Mouse (Mus musculus): ENCODE measurements around the gene Fam71e2. TPM values are rescaled to one million over a fixed set of nuclear protein-coding genes. Genes with fewer than 3 reads are reported as not detected.
"Not testable (repeated sequence)": the region's sequence is repeated elsewhere in the genome, so short reads cannot be mapped to it uniquely, and the experiment has no call there.

The Fam71e2 gene
- polyA plus RNA-seq, 1 experiment from 2014 or later, result not detected

GRCm38 (mm10) chr7:4793248-4793647 is 22.1 kb upstream of the Fam71e2 start:
- under 1% methylated on average over 31 of the region's 31 CpGs for WGBS
- H3K27me3 ChIP-seq, H3K9me3 ChIP-seq: not testable (repeated sequence)
- ATAC-seq (ENCODE audit: borderline replicate concordance, extremely low read depth, low FRiP score, low TSS enrichment), result peak; percentile 1; the same call in 1 of the 2 replicates
- peaks cover 43% of the 10 kb centered on the region for H3K36me3 ChIP-seq
- H3K27ac ChIP-seq, result peak overlapping the region; percentile 97
- peaks cover 30% of the 10 kb centered on the region for H3K4me1 ChIP-seq
- H3K4me2 ChIP-seq, result peak overlapping the region; percentile 84
- peak overlapping the region; percentile 87 for H3K4me3 ChIP-seq
- H3K9ac ChIP-seq, result peak overlapping the region; percentile 95

GRCm38 (mm10) chr7:4792278-4793212 is 21.4 kb upstream of the Fam71e2 start, which contains the start of gene Rpl28:
TSS of gene Rpl28 (plus strand) at chr7:4792874.
- Histone ChIP-seq H3K4me1 (peaks cover 31% of the 10 kb centered on the region), H3K4me2 (peak within 1 kb of the TSS; percentile 84), H3K9ac (peak within 1 kb of the TSS; percentile 95), H3K9me3 (no peaks in the 10 kb centered on the region), H3K4me3 (peak within 1 kb of the TSS; percentile 87), H3K27me3 (0 out of 2 replicates have a peak, but pooled peaks cover 8% of the 10 kb centered on the region), H3K27ac (peak within 1 kb of the TSS; percentile 97), H3K36me3 (peaks cover 40% of the 10 kb centered on the region)
- WGBS, result under 1% methylated on average over 54 of the region's 54 CpGs
- peak; percentile 91 for ATAC-seq (ENCODE audit: borderline replicate concordance, extremely low read depth, low FRiP score, low TSS enrichment)

- Histone ChIP-seq H3K36me3 (peaks cover 10% of the 10 kb centered on the region), H3K27me3 (0 out of 2 replicates have a peak, but pooled peaks cover 8% of the 10 kb centered on the region), H3K4me2 (peak within 1 kb of the TSS; percentile 87), H3K27ac (peak within 1 kb of the TSS; percentile 93), H3K9ac (peak within 1 kb of the TSS; percentile 72), H3K9me3 (no peaks in the 10 kb centered on the region), H3K4me3 (peak within 1 kb of the TSS; percentile 62), H3K4me1 (peaks cover 24% of the 10 kb centered on the region)
- ATAC-seq (ENCODE audit: borderline replicate concordance, extremely low read depth, low FRiP score, low TSS enrichment), result peak; percentile 38; the same call in 1 of the 2 replicates
- WGBS, result 4% methylated on average over 40 of the region's 40 CpGs
Measured at GRCm38 (mm10) chr7:4789436-4789935, 18.4 kb upstream of the Fam71e2 start, which contains the start of gene Tmem238. TSS of gene Tmem238 (minus strand) at chr7:4789656.

- ATAC-seq (ENCODE audit: borderline replicate concordance, extremely low read depth, low FRiP score, low TSS enrichment), result peak; percentile 50; the same call in 1 of the 2 replicates
- 0 out of 2 replicates have a peak, but pooled peaks cover 8% of the 10 kb centered on the region for H3K27me3 ChIP-seq
- WGBS, result 2% methylated on average over 64 of the region's 64 CpGs
Measured at GRCm38 (mm10) chr7:4788499-4789435, 17.7 kb upstream of the Fam71e2 start.

GRCm38 (mm10) chr7:4783667-4784268 is 12.7 kb upstream of the Fam71e2 start:
- H3K36me3 ChIP-seq, result no peaks in the 10 kb centered on the region
- H3K4me2 ChIP-seq, result no peak overlapping the region
- WGBS, result 60% methylated on average over 14 of the region's 14 CpGs
- peaks cover 13% of the 10 kb centered on the region for H3K4me1 ChIP-seq
- H3K4me3 ChIP-seq, result no peak overlapping the region
- no peaks in the 10 kb centered on the region for H3K9me3 ChIP-seq
- ATAC-seq (ENCODE audit: borderline replicate concordance, extremely low read depth, low FRiP score, low TSS enrichment), result no peak
- H3K27ac ChIP-seq, result no peak overlapping the region
- no peak overlapping the region for H3K9ac ChIP-seq
- peaks cover 10% of the 10 kb centered on the region for H3K27me3 ChIP-seq

More at GRCm38 (mm10) chr7:4788499-4789435, 17.7 kb upstream of the Fam71e2 start:
- H3K4me3 ChIP-seq, result peak overlapping the region; percentile 62
- peak overlapping the region; percentile 72 for H3K9ac ChIP-seq
- peak overlapping the region; percentile 93 for H3K27ac ChIP-seq
- no peaks in the 10 kb centered on the region for H3K9me3 ChIP-seq
- H3K4me2 ChIP-seq, result peak overlapping the region; percentile 87
- H3K36me3 ChIP-seq, result peaks cover 2% of the 10 kb centered on the region
- H3K4me1 ChIP-seq, result peaks cover 17% of the 10 kb centered on the region

GRCm38 (mm10) chr7:4782759-4783158 is 11.7 kb upstream of the Fam71e2 start, which contains the start of the genes Il11 and Tmem190:
TSS of gene Il11 (minus strand) at chr7:4782859.
TSS of gene Tmem190 (plus strand) at chr7:4782937.
- no peak for ATAC-seq (ENCODE audit: borderline replicate concordance, extremely low read depth, low FRiP score, low TSS enrichment)
- Histone ChIP-seq H3K9me3 (no peaks in the 10 kb centered on the region), H3K9ac (no peak within 1 kb of the TSS), H3K36me3 (no peaks in the 10 kb centered on the region), H3K27ac (no peak within 1 kb of the TSS), H3K4me3 (no peak within 1 kb of the TSS), H3K4me1 (peaks cover 7% of the 10 kb centered on the region), H3K27me3 (peaks cover 20% of the 10 kb centered on the region), H3K4me2 (no peak within 1 kb of the TSS)
- WGBS, result 79% methylated on average over 2 of the region's 2 CpGs

- no peak overlapping the region for H3K27ac ChIP-seq
- H3K4me3 ChIP-seq, result no peak overlapping the region
- ATAC-seq (ENCODE audit: borderline replicate concordance, extremely low read depth, low FRiP score, low TSS enrichment), result no peak
- peaks cover 9% of the 10 kb centered on the region for H3K4me1 ChIP-seq
- no peaks in the 10 kb centered on the region for H3K9me3 ChIP-seq
- peaks cover 26% of the 10 kb centered on the region for H3K27me3 ChIP-seq
- H3K9ac ChIP-seq, result no peak overlapping the region
- H3K36me3 ChIP-seq, result no peaks in the 10 kb centered on the region
- no peak overlapping the region for H3K4me2 ChIP-seq
- WGBS, result 41% methylated on average over 3 of the region's 3 CpGs
Measured at GRCm38 (mm10) chr7:4782130-4782529, 11.0 kb upstream of the Fam71e2 start.

GRCm38 (mm10) chr7:4779921-4780320 is 8.8 kb upstream of the Fam71e2 start:
- ATAC-seq (ENCODE audit: borderline replicate concordance, extremely low read depth, low FRiP score, low TSS enrichment), result no peak
- WGBS, result 32% methylated on average over 5 of the region's 5 CpGs
- no peaks in the 10 kb centered on the region for H3K36me3 ChIP-seq
- peaks cover 46% of the 10 kb centered on the region for H3K27me3 ChIP-seq
- no peak overlapping the region for H3K4me2 ChIP-seq
- H3K4me3 ChIP-seq, result no peak overlapping the region
- H3K4me1 ChIP-seq, result peaks cover 10% of the 10 kb centered on the region
- H3K9me3 ChIP-seq, result no peaks in the 10 kb centered on the region
- no peak overlapping the region for H3K9ac ChIP-seq
- H3K27ac ChIP-seq, result no peak overlapping the region

GRCm38 (mm10) chr7:4777851-4778637 is 6.9 kb upstream of the Fam71e2 start:
- Histone ChIP-seq H3K9me3 (no peaks in the 10 kb centered on the region), H3K4me2 (no peak overlapping the region), H3K9ac (no peak overlapping the region), H3K27ac (no peak overlapping the region), H3K36me3 (no peaks in the 10 kb centered on the region), H3K27me3 (peaks cover 47% of the 10 kb centered on the region), H3K4me3 (no peak overlapping the region), H3K4me1 (peaks cover 10% of the 10 kb centered on the region)
- WGBS, result 6% methylated on average over 18 of the region's 20 CpGs
- ATAC-seq (ENCODE audit: borderline replicate concordance, extremely low read depth, low FRiP score, low TSS enrichment), result no peak
